Mouse (Mus musculus) intestine, postnatal 0 days (tissue): ENCODE measurements around the gene Dus4l. TPM values are rescaled to one million over a fixed set of nuclear protein-coding genes. Genes with fewer than 3 reads are reported as not detected.

Experiments used
- ATAC-seq: fragments of 200-750 bp; cut with Nextera tagmentation; 2 replicates; pipeline ENCODE4 v1.8.0; 2017; ENCODE audit warnings: mild to moderate bottlenecking, moderate TSS enrichment, moderate library complexity
- H3K27ac ChIP-seq: fragments of 300-500 bp; sonication (generic); 2 replicates; pipeline ENCODE4 v1.5.1; 2014; ENCODE audit warnings: mild to moderate bottlenecking, low read depth, low read length, moderate library complexity
- H3K27me3 ChIP-seq: fragments of 300-500 bp; sonication (generic); replicated peaks from 2 replicates; pipeline ENCODE4 v1.6.1; 2014; ENCODE audit warnings: low read length, mixed read lengths; ENCODE audit not compliant: control insufficient read depth, insufficient read depth
- H3K36me3 ChIP-seq: fragments of 300-500 bp; sonication (generic); 2 replicates; pipeline ENCODE4 v1.6.1; 2014; ENCODE audit warnings: mild to moderate bottlenecking, moderate library complexity; ENCODE audit not compliant: control insufficient read depth, insufficient read depth
- H3K4me1 ChIP-seq: fragments of 300-500 bp; sonication (generic); replicated peaks from 2 replicates; pipeline ENCODE4 v1.6.1; 2014; ENCODE audit warnings: antibody characterized with exemption, low read length, mixed read lengths; ENCODE audit not compliant: control insufficient read depth, insufficient read depth
- H3K4me2 ChIP-seq: fragments of 300-500 bp; sonication (generic); replicated peaks from 2 replicates; pipeline ENCODE4 v1.6.1; 2014; ENCODE audit warnings: low read depth, mild to moderate bottlenecking, moderate library complexity
- H3K4me3 ChIP-seq: fragments of 300-500 bp; sonication (generic); 2 replicates; pipeline ENCODE4 v1.5.1; 2014; ENCODE audit warnings: low read depth, low read length
- H3K9ac ChIP-seq: fragments of 300-500 bp; sonication (generic); 2 replicates; pipeline ENCODE4 v1.6.1; 2014; ENCODE audit warnings: mild to moderate bottlenecking, low read depth, low read length
- H3K9me3 ChIP-seq: fragments of 300-500 bp; sonication (generic); 2 replicates; pipeline ENCODE4 v1.6.1; 2016; ENCODE audit warnings: mixed run types; ENCODE audit not compliant: control insufficient read depth
- CTCF ChIP-seq: sonication (generic); IDR thresholded peaks from 2 replicates; pipeline ENCODE4 v1.5.1; 2016; ENCODE audit warnings: low read depth, mild to moderate bottlenecking, control low read depth, antibody characterized with exemption, moderate library complexity
- WGBS: fragments of 180-500 bp; shearing (Covaris S2); extraction: QIAGEN DNeasy Blood & Tissue Kit; methylation state at CpG from one replicate; pipeline ENCODE4 v1.1.7; 2014; 5-methylcytosine and 5-hydroxymethylcytosine counted together
- polyA plus RNA-seq: library from polyadenylated mRNA; unstranded; fragments of >200 nt; fragmentation: Nextera tagmentation; extraction: Ambion mirVana; gene quantifications from 2 replicates; pipeline ENCODE4 v1.2.1, GENCODE M21; 2015

The Dus4l gene
- polyA plus RNA-seq = 4.4 and 5.5 TPM in 2 replicates

DNA sequence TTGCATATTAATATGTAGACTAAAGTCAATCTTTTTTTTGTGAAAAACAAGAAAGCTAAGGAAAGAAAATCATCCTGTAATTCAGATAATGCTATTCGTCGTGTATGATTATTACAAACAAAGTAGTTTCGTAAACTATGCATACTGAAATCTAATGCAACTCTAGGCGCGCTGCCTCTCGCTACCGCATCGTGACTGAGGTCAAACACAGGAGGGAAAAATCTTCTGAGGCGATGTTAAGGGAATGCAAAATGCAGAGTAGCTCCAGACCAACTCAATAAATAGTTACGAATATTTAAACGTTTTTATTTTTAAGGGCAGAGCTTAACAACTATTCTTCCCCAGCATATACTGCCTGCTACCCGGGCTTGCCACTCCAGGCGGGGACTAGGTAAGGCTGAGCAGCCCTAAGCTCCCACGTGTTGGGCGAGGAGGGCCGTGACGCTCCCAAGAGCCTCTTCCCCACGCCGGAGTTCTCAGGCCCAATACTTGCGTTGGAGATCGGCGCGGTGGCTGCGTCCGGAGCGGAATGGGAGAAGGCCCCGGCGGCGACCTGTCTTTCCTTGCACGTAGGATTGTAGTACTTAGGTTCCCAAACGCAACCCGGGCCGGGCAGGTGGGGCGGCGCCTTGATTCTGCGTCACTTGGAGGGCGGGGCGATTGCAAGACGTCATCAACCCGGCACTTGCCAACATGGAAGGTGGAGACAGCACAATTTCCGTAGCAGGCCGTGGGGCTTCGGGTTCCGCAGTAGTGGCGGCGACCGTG lies at the start of gene Dus4l, which contains the start of gene Cog5:
Gene Dus4l (minus strand): TSS at position 630 of the 768 bp plus-strand sequence.
Gene Cog5 (plus strand): TSS at position 673 of the 768 bp plus-strand sequence.
- Histone ChIP-seq H3K9ac (peak within 1 kb of the TSS; percentile 81), H3K9me3 (no peaks in the 10 kb centered on the region), H3K4me1 (no peaks in the 10 kb centered on the region), H3K27ac (peak within 1 kb of the TSS; percentile 88), H3K4me2 (peak within 1 kb of the TSS; percentile 75), H3K36me3 (no peaks in the 10 kb centered on the region), H3K27me3 (no peaks in the 10 kb centered on the region), H3K4me3 (peak within 1 kb of the TSS; percentile 97)
- peak; percentile 96 for ATAC-seq
- under 1% methylated on average over 47 of the region's 47 CpGs for WGBS
- TF ChIP-seq CTCF = no peak

GRCm38 (mm10) chr12:31703904-31704303 lies 49.3 kb upstream of the Dus4l start:
- peak; percentile 53 for TF ChIP-seq CTCF
- 80% methylated on average over 6 of the region's 6 CpGs for WGBS
- Histone ChIP-seq H3K9ac (no peak overlapping the region), H3K27ac (no peak overlapping the region), H3K4me3 (no peak overlapping the region), H3K9me3 (no peaks in the 10 kb centered on the region), H3K4me2 (no peak overlapping the region), H3K27me3 (no peaks in the 10 kb centered on the region), H3K36me3 (no peaks in the 10 kb centered on the region), H3K4me1 (0 out of 2 replicates have a peak, but pooled peaks cover 2% of the 10 kb centered on the region)
- no peak for ATAC-seq

DNA sequence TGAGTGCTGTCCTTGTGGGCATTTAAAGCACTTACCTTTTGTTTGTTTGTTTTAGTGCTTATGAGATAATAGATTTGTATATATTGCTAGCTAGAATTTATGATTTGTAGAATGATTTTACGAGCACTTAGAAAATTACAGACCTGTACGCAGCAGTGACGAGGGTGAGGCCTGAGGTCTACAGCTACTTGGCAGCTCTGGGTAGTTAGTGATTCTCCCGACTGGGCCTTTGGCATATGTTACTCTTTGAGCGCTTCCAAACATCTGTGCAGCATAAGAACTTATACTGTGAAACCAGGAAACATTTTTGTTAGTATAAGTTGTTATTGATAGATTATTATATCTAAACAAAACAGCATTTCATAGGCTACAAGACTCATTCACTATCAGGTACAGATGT lies 46.8 kb upstream of the Dus4l start:
- WGBS = 29% methylated on average over 5 of the region's 5 CpGs
- TF ChIP-seq CTCF = no peak
- H3K27me3 ChIP-seq = no peaks in the 10 kb centered on the region
- no peak overlapping the region for H3K4me2 ChIP-seq
- no peak overlapping the region for H3K9ac ChIP-seq
- H3K27ac ChIP-seq = no peak overlapping the region; the same call in 1 of the 2 replicates
- H3K4me3 ChIP-seq = no peak overlapping the region
- 0 out of 2 replicates have a peak, but pooled peaks cover 2% of the 10 kb centered on the region for H3K4me1 ChIP-seq
- H3K9me3 ChIP-seq = 0 out of 2 replicates have a peak, but pooled peaks cover 3% of the 10 kb centered on the region
- no peak for ATAC-seq
- peaks cover 9% of the 10 kb centered on the region; the same call in 1 of the 2 replicates for H3K36me3 ChIP-seq

DNA sequence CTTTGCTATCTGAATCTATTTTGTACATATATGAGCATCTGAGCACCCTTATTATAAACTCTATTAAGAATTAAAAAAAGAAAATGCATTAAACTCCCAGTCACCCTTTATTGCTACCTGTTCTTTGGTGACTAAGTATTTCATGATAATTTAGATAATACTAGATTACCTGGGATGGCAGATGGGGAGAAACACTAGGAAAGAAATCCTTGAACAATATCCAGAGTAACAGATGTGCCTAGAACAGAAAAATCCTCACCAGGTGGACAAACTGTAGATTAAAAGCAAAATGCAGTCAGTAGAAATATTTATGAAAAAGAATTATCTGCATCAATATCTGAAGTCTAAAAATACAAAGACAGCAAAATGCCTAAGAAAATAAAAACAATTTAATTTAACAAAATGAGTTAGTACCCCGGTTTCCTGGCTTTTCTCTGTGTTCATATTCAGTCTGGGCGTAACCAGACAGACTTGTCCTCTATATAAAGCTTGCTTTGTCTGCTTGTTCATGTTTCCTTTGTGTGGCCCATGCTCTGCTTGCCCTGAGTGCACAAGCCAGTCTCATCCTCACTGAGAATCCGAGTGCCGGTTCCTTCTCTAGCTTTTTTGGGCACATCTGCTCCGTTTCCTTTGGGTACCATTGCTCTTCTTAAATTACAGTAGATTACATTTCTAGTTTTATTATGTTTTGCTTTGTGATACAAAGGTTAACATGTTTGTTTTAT lies 46.2 kb upstream of the Dus4l start:
- WGBS = 65% methylated on average over 5 of the region's 5 CpGs
- Histone ChIP-seq H3K4me1 (0 out of 2 replicates have a peak, but pooled peaks cover 2% of the 10 kb centered on the region), H3K4me3 (no peak overlapping the region), H3K27me3 (no peaks in the 10 kb centered on the region), H3K9ac (no peak overlapping the region), H3K9me3 (0 out of 2 replicates have a peak, but pooled peaks cover 3% of the 10 kb centered on the region), H3K4me2 (no peak overlapping the region), H3K27ac (no peak overlapping the region), H3K36me3 (peaks cover 9% of the 10 kb centered on the region; the same call in 1 of the 2 replicates)
- no peak for ATAC-seq
- no peak for TF ChIP-seq CTCF

DNA sequence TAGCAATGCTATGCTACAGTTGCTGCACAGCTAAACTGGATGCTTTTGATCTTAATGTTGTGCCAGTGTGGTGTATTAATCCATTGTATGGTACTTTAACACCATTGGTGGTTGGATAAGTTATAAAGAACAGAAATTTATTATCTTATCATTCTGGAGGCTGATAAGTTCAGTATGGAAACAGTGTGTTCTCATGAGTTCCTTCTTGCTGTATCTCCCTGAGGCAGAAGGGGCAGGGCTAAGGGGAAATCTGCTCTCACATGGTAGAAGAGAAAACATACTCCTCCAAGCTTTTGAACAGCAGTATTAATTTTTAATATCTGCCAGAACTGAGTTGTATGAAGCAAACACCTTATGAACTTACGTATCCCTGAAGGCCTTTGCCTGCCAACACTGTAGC lies 38.7 kb upstream of the Dus4l start:
- no peak for ATAC-seq
- Histone ChIP-seq H3K4me2 (no peak overlapping the region), H3K4me3 (no peak overlapping the region), H3K27ac (no peak overlapping the region), H3K27me3 (no peaks in the 10 kb centered on the region), H3K36me3 (peaks cover 9% of the 10 kb centered on the region; the same call in 1 of the 2 replicates), H3K9me3 (0 out of 2 replicates have a peak, but pooled peaks cover 3% of the 10 kb centered on the region), H3K4me1 (no peaks in the 10 kb centered on the region), H3K9ac (no peak overlapping the region)
- no peak for TF ChIP-seq CTCF
- 77% methylated on average over 1 of the region's 1 CpGs for WGBS

DNA sequence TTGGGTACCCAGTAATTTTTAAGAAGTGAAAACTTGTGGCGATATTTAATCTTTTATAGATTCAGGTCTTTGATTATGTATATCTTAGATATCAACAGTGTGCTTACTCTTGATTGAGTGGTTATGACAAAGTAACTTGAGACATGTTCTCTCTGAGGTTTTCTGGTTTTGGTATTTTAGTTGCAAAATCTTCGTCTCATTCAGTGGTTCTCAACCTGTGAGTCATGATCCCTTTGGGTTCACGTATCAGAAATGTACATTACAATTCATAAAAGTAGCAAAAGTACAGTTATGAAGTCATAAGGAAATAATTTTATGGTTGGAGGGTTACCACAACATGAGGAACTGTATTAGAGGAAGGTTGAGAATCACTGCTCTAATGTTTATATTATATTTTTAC lies 32.1 kb upstream of the Dus4l start:
- WGBS = 89% methylated on average over 3 of the region's 3 CpGs
- Histone ChIP-seq H3K36me3 (no peaks in the 10 kb centered on the region), H3K9me3 (no peaks in the 10 kb centered on the region), H3K4me3 (no peak overlapping the region), H3K9ac (no peak overlapping the region), H3K27me3 (no peaks in the 10 kb centered on the region), H3K27ac (no peak overlapping the region), H3K4me2 (no peak overlapping the region), H3K4me1 (no peaks in the 10 kb centered on the region)
- no peak for TF ChIP-seq CTCF
- no peak for ATAC-seq
